Mouse (Mus musculus) macrophage (primary cell): ENCODE measurements around the gene Rab6a. TPM values are rescaled to one million over a fixed set of nuclear protein-coding genes. Genes with fewer than 3 reads are reported as not detected.

Experiments
- H3K27ac ChIP-seq: fragments of 350-480 bp; formaldehyde crosslinking; 2 replicates; pipeline ENCODE4 v1.9.0; 2021
- H3K36me3 ChIP-seq: fragments of 350-480 bp; formaldehyde crosslinking; 2 replicates; pipeline ENCODE4 v1.9.0; 2021; ENCODE audit errors: inconsistent target
- H3K4me3 ChIP-seq: fragments of 350-480 bp; formaldehyde crosslinking; 2 replicates; pipeline ENCODE4 v1.9.0; 2021; ENCODE audit errors: inconsistent target
- H3K79me2 ChIP-seq: fragments of 350-480 bp; formaldehyde crosslinking; 2 replicates; pipeline ENCODE4 v1.9.0; 2021; ENCODE audit errors: inconsistent target
- WGBS: methylation state at CpG from one replicate; pipeline ENCODE4 v1.1.7; 2026; ENCODE audit warnings: inconsistent platforms; ENCODE audit not compliant: missing documents; 5-methylcytosine and 5-hydroxymethylcytosine counted together
- polyA plus RNA-seq: library from polyadenylated mRNA; stranded (reverse); fragments of 250-400 nt; gene quantifications from 3 replicates; pipeline ENCODE4 v1.2.4, GENCODE M21; 2018; ENCODE audit warnings: inconsistent platforms

Gene Rab6a
- polyA plus RNA-seq, 1 experiment from 2014 or later: 103 TPM

DNA sequence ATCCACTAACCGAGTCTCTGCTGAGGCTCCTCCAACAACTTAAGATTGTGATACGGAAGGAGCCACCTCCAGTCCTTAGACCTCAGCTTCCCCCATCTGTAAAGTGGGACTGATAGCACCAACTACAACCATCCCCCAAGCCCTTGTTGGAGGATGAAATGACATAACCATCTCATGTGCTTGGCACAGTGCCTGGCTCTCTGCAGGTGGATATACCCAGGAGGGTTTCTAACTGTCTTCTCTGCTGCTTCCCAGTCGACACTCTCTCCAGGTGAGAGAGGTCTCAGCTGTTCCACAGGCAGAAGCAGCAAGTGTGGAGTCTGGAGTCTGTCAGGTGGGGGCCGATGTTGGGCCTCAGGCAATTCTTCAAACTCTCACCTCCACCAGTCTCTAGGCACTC lies 43.8 kb downstream of the Rab6a start:
- Histone ChIP-seq H3K36me3 (no peaks in the 10 kb centered on the region), H3K27ac (no peak overlapping the region), H3K4me3 (no peak overlapping the region), H3K79me2 (no peaks in the 10 kb centered on the region)
- WGBS: 73% methylated on average over 3 of the region's 4 CpGs

GRCm38 (mm10) chr7:100653480-100654266 lies 46.5 kb downstream of the Rab6a start:
- Histone ChIP-seq H3K36me3 (no peaks in the 10 kb centered on the region), H3K27ac (no peak overlapping the region), H3K79me2 (no peaks in the 10 kb centered on the region), H3K4me3 (no peak overlapping the region)
- WGBS: 97% methylated on average over 9 of the region's 9 CpGs

GRCm38 (mm10) chr7:100654441-100654840 lies 47.2 kb downstream of the Rab6a start:
- H3K4me3 ChIP-seq: no peak overlapping the region
- no peaks in the 10 kb centered on the region for H3K79me2 ChIP-seq
- H3K36me3 ChIP-seq: no peaks in the 10 kb centered on the region
- no peak overlapping the region for H3K27ac ChIP-seq
- 97% methylated on average over 7 of the region's 8 CpGs for WGBS

DNA sequence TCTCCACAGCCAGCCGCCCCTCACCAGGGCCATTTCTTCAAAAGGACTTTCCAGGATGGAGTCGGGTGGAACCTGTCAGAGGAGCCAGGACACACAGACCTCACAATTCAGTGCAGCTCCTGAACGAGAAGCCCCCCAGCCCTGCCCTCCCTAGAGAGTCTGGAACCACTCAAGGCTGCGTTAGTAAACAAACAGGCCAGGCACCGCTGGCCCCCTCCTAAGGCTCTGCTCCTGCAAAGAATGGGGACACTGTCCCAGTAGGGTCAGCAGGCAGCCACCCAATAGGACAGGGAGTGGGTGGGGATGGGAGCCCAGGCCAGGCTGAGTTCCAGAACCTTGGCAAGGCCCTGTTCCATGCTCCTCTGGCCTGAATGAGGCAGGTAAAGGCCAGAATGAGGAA lies 49.5 kb downstream of the Rab6a start:
- 96% methylated on average over 5 of the region's 5 CpGs for WGBS
- H3K79me2 ChIP-seq: no peaks in the 10 kb centered on the region
- no peaks in the 10 kb centered on the region for H3K36me3 ChIP-seq
- no peak overlapping the region for H3K27ac ChIP-seq
- no peak overlapping the region for H3K4me3 ChIP-seq

DNA sequence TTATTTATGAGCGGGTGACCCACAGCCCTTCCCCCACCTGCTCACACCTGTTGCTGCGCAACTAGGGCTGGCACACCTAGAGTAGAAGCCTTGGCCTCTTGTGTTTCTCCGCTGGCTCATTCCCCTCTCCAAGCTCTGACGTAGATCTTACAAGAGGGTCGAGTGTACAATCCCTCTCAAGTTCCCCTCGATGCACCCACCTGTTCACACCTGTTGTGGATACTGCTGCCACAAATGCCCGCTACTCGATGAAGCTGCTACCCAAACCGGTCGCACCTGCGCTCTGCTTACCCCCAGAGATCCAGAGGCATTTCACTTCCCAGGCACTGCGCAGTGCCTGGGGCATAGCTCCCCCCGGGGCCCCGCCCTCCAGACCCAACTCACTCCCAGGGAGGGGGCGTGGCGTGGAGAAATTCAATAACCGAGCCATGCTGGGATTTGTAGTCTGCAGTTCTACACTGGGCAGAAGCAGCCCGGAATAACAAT lies 50.9 kb downstream of the Rab6a start:
- 71% methylated on average over 18 of the region's 18 CpGs for WGBS
- Histone ChIP-seq H3K27ac (no peak overlapping the region), H3K79me2 (no peaks in the 10 kb centered on the region), H3K4me3 (no peak overlapping the region), H3K36me3 (no peaks in the 10 kb centered on the region)

- WGBS: 35% methylated on average over 6 of the region's 7 CpGs
- no peak overlapping the region for H3K27ac ChIP-seq
- no peaks in the 10 kb centered on the region for H3K79me2 ChIP-seq
- no peak overlapping the region for H3K4me3 ChIP-seq
- no peaks in the 10 kb centered on the region for H3K36me3 ChIP-seq
Observed at GRCm38 (mm10) chr7:100661264-100661663, 54.1 kb downstream of the Rab6a start.

- no peaks in the 10 kb centered on the region for H3K36me3 ChIP-seq
- H3K4me3 ChIP-seq: no peak within 1 kb of the TSS
- no peak within 1 kb of the TSS for H3K27ac ChIP-seq
- H3K79me2 ChIP-seq: no peaks in the 10 kb centered on the region
- 98% methylated on average over 8 of the region's 8 CpGs for WGBS
Observed at GRCm38 (mm10) chr7:100662231-100662630, 55.0 kb downstream of the Rab6a start, which contains the start of gene Plekhb1. Plekhb1 (minus strand) TSS chr7:100662414.

DNA sequence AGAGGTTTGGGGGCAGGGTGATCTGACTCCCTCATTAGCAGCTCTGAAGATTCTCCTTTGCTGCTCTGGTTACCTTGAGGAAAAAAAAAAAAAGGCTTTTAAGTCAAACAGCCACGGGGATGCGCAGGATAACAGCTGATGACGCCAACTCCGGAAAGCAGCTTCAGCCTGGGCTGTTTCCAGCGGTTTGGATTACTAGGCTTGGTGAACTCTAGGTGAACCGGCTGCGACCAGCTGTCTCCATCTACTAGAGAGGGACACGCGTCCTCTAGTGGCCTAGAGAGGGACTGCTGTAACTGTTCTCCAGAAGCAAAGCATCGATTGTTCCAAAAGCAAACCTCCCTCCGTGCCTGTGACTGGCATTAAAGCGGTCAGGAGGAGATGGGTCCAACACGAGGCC lies 56.0 kb downstream of the Rab6a start:
- H3K79me2 ChIP-seq: no peaks in the 10 kb centered on the region
- H3K4me3 ChIP-seq: no peak overlapping the region
- H3K27ac ChIP-seq: no peak overlapping the region
- no peaks in the 10 kb centered on the region for H3K36me3 ChIP-seq
- 4% methylated on average over 13 of the region's 13 CpGs for WGBS

GRCm38 (mm10) chr7:100663729-100664304 lies 56.6 kb downstream of the Rab6a start:
- H3K27ac ChIP-seq: no peak overlapping the region
- WGBS: 76% methylated on average over 11 of the region's 11 CpGs
- H3K79me2 ChIP-seq: no peaks in the 10 kb centered on the region
- H3K36me3 ChIP-seq: no peaks in the 10 kb centered on the region
- H3K4me3 ChIP-seq: no peak overlapping the region

DNA sequence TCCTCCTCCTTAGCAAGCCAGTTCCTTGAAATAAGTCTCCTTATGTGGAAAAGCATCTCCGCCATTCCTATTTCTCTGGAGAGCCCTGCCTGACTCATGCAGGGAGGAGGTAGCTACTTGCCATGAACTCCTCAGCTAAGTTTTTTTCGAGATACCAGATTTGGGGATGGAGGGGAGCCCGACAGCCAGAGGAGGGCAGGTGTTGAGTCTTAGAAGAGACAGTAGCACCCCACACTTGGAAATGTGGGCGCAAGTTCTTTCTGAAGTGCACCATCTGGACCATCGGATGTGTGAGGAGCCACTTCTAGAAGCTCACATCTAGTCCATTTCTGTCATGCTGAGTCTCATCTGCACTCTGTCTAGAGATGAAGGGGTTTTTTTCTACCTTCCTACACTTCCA lies 63.4 kb downstream of the Rab6a start:
- Histone ChIP-seq H3K36me3 (no peaks in the 10 kb centered on the region), H3K4me3 (no peak overlapping the region), H3K79me2 (no peaks in the 10 kb centered on the region), H3K27ac (no peak overlapping the region)
- 84% methylated on average over 5 of the region's 5 CpGs for WGBS

- H3K27ac ChIP-seq: no peak overlapping the region
- WGBS: 86% methylated on average over 7 of the region's 7 CpGs
- H3K4me3 ChIP-seq: no peak overlapping the region
- no peaks in the 10 kb centered on the region for H3K36me3 ChIP-seq
- H3K79me2 ChIP-seq: no peaks in the 10 kb centered on the region
Observed at GRCm38 (mm10) chr7:100673452-100673851, 66.2 kb downstream of the Rab6a start.

DNA sequence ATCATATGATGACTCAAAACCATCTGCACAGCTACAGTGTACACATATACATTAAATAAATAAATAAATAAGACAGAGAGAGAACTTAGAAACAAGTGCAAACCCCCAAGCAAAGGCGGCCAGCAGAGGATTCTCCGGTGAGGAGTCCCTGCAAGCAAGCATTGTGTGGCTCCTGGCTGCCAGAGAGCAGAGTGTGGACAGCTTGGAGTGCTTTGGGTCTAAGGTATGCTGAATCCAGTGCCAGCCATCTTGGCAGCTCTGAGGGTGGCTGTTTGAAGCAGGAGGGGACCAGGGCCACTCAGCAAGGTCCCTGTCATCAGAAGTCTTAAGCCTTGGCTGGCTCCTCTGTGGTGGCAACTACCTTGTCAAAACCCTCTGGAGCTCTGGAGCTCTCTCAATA lies 67.7 kb downstream of the Rab6a start:
- Histone ChIP-seq H3K27ac (no peak overlapping the region), H3K4me3 (no peak overlapping the region), H3K36me3 (no peaks in the 10 kb centered on the region), H3K79me2 (no peaks in the 10 kb centered on the region)
- whole genome bisulfite sequencing: 93% methylated on average over 2 of the region's 2 CpGs

DNA sequence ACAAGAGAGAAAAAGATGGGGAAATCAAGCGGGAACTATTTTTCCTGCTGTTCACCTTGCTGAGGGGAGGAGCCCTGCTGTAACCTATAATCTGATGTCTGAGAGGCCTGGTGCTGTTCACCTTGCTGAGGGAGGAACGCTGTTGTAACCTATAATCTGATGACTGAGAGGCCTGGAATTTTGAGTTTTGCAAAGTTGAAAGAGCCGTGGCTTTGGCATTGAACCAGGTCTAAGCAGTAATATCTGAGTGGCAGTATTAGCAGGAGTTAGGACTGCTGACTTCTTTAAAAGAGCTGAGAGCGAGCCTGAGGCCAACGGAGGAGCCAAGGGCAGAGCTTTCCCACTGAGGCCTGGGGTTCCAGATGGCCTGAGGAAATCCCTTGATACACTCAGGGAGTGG lies 70.8 kb downstream of the Rab6a start:
- Histone ChIP-seq H3K4me3 (no peak overlapping the region), H3K79me2 (no peaks in the 10 kb centered on the region), H3K27ac (no peak overlapping the region), H3K36me3 (no peaks in the 10 kb centered on the region)
- 84% methylated on average over 5 of the region's 5 CpGs for WGBS

GRCm38 (mm10) chr7:100678948-100679880 lies 72.0 kb downstream of the Rab6a start:
- no peak overlapping the region for H3K4me3 ChIP-seq
- H3K79me2 ChIP-seq: no peaks in the 10 kb centered on the region
- 78% methylated on average over 15 of the region's 15 CpGs for WGBS
- H3K27ac ChIP-seq: no peak overlapping the region
- H3K36me3 ChIP-seq: no peaks in the 10 kb centered on the region
